Mouse (Mus musculus) kidney, embryonic 15.5 days (tissue): ENCODE data around the gene Tmem125. TPM values are rescaled to one million over a fixed set of nuclear protein-coding genes. Genes with fewer than 3 reads are reported as not detected.

ENCODE experiments used
- ATAC-seq: fragments of 200-750 bp; cut with Nextera tagmentation; replicated peaks from 2 replicates; pipeline ENCODE4 v1.8.0; 2017; ENCODE audit warnings: moderate TSS enrichment; ENCODE audit not compliant: low FRiP score
- H3K27ac ChIP-seq: fragments of 300-500 bp; sonication (generic); 2 replicates; pipeline ENCODE4 v1.5.1; 2015; ENCODE audit warnings: mild to moderate bottlenecking, inconsistent platforms
- H3K27me3 ChIP-seq: fragments of 300-500 bp; sonication (generic); 2 replicates; pipeline ENCODE4 v1.6.1; 2015; ENCODE audit warnings: inconsistent platforms
- H3K36me3 ChIP-seq: fragments of 300-500 bp; sonication (generic); 2 replicates; pipeline ENCODE4 v1.6.1; 2015; ENCODE audit warnings: inconsistent platforms
- H3K4me1 ChIP-seq: fragments of 300-500 bp; sonication (generic); 2 replicates; pipeline ENCODE4 v1.6.1; 2015; ENCODE audit warnings: inconsistent platforms
- H3K4me2 ChIP-seq: fragments of 300-500 bp; sonication (generic); 2 replicates; pipeline ENCODE4 v1.6.1; 2015; ENCODE audit warnings: moderate library complexity, mild to moderate bottlenecking, inconsistent platforms
- H3K4me3 ChIP-seq: fragments of 300-500 bp; sonication (generic); replicated peaks from 2 replicates; pipeline ENCODE4 v1.5.1; 2015; ENCODE audit warnings: mild to moderate bottlenecking, inconsistent platforms
- H3K9ac ChIP-seq: fragments of 300-500 bp; sonication (generic); 2 replicates; pipeline ENCODE4 v1.6.1; 2015; ENCODE audit warnings: mild to moderate bottlenecking, inconsistent platforms
- H3K9me3 ChIP-seq: fragments of 300-500 bp; sonication (generic); replicated peaks from 2 replicates; pipeline ENCODE4 v1.6.1; 2016; ENCODE audit warnings: inconsistent platforms
- WGBS: fragments of 180-500 bp; shearing (Covaris S2); methylation state at CpG from one replicate; pipeline ENCODE4 v1.1.7; 2015; ENCODE audit warnings: mixed read lengths; 5-methylcytosine and 5-hydroxymethylcytosine counted together
- polyA plus RNA-seq: library from polyadenylated mRNA; unstranded; fragments of >200 nt; fragmentation: Nextera tagmentation; extraction: Ambion mirVana; gene quantifications from 2 replicates; pipeline ENCODE4 v1.2.1, GENCODE M21; 2015

Gene Tmem125
- polyA plus RNA-seq: 5.6 and 6.7 TPM in 2 replicates

GRCm38 (mm10) chr4:118543592-118544260 is at the start of gene Tmem125:
Tmem125 (minus strand) TSS chr4:118544044.
- Histone ChIP-seq H3K9me3 (0 out of 2 replicates have a peak, but pooled peaks cover 4% of the 10 kb centered on the region), H3K27ac (peak within 1 kb of the TSS; percentile 85), H3K9ac (peak within 1 kb of the TSS; percentile 22; the same call in 1 of the 2 replicates), H3K36me3 (no peaks in the 10 kb centered on the region), H3K4me3 (peak within 1 kb of the TSS; percentile 43), H3K4me1 (peaks cover 14% of the 10 kb centered on the region), H3K27me3 (0 out of 2 replicates have a peak, but pooled peaks cover 4% of the 10 kb centered on the region), H3K4me2 (peak within 1 kb of the TSS; percentile 67)
- peak; percentile 90 for ATAC-seq
- WGBS: 2% methylated on average over 24 of the region's 24 CpGs

GRCm38 (mm10) chr4:118589733-118590130 is 45.9 kb upstream of the Tmem125 start:
- H3K27me3 ChIP-seq: 0 out of 2 replicates have a peak, but pooled peaks cover 2% of the 10 kb centered on the region
- no peak overlapping the region for H3K9ac ChIP-seq
- H3K9me3 ChIP-seq: no peaks in the 10 kb centered on the region
- H3K4me1 ChIP-seq: peaks cover 10% of the 10 kb centered on the region
- ATAC-seq: no peak
- H3K4me3 ChIP-seq: no peak overlapping the region
- no peak overlapping the region for H3K27ac ChIP-seq
- H3K36me3 ChIP-seq: no peaks in the 10 kb centered on the region
- WGBS: 8% methylated on average over 7 of the region's 7 CpGs
- no peak overlapping the region for H3K4me2 ChIP-seq

- Histone ChIP-seq H3K4me3 (no peak overlapping the region), H3K36me3 (no peaks in the 10 kb centered on the region), H3K27ac (no peak overlapping the region), H3K9me3 (0 out of 2 replicates have a peak, but pooled peaks cover 4% of the 10 kb centered on the region), H3K27me3 (0 out of 2 replicates have a peak, but pooled peaks cover 2% of the 10 kb centered on the region), H3K4me2 (no peak overlapping the region), H3K9ac (no peak overlapping the region), H3K4me1 (peaks cover 10% of the 10 kb centered on the region)
- ATAC-seq: no peak
- WGBS: 62% methylated on average over 12 of the region's 12 CpGs
Measured at GRCm38 (mm10) chr4:118589053-118589732, 45.3 kb upstream of the Tmem125 start.

DNA sequence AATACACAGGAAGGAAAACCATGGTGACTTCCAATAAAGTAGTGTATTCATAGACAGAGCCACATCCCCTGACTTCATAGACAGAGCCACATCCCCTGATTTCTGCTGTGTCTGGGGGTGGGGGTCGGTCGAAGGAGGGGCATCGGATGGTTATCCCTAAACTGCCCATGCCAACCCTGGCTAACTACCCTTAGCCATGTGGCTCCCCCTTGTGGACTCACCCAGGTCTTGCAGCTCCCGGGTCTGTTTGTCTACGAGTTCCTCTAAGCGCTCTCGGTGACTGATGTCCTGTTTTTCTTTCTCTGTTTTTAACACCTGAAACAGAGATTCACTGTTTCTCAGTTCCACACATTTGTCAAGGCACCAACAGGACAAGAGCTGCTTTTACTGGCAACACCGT is 38.8 kb upstream of the Tmem125 start:
- Histone ChIP-seq H3K27me3 (0 out of 2 replicates have a peak, but pooled peaks cover 3% of the 10 kb centered on the region), H3K4me1 (peaks cover 9% of the 10 kb centered on the region; the same call in 1 of the 2 replicates), H3K9ac (no peak overlapping the region), H3K27ac (no peak overlapping the region), H3K4me2 (no peak overlapping the region), H3K4me3 (no peak overlapping the region), H3K36me3 (no peaks in the 10 kb centered on the region), H3K9me3 (0 out of 2 replicates have a peak, but pooled peaks cover 4% of the 10 kb centered on the region)
- no peak for ATAC-seq
- 97% methylated on average over 8 of the region's 8 CpGs for WGBS

GRCm38 (mm10) chr4:118581508-118581907 is 37.7 kb upstream of the Tmem125 start:
- H3K9ac ChIP-seq: no peak overlapping the region
- peaks cover 5% of the 10 kb centered on the region; the same call in 1 of the 2 replicates for H3K4me1 ChIP-seq
- no peak for ATAC-seq
- H3K36me3 ChIP-seq: no peaks in the 10 kb centered on the region
- H3K4me2 ChIP-seq: no peak overlapping the region
- 0 out of 2 replicates have a peak, but pooled peaks cover 4% of the 10 kb centered on the region for H3K9me3 ChIP-seq
- H3K27me3 ChIP-seq: peaks cover 8% of the 10 kb centered on the region; the same call in 1 of the 2 replicates
- no peak overlapping the region for H3K4me3 ChIP-seq
- 38% methylated on average over 11 of the region's 11 CpGs for WGBS
- no peak overlapping the region for H3K27ac ChIP-seq

DNA sequence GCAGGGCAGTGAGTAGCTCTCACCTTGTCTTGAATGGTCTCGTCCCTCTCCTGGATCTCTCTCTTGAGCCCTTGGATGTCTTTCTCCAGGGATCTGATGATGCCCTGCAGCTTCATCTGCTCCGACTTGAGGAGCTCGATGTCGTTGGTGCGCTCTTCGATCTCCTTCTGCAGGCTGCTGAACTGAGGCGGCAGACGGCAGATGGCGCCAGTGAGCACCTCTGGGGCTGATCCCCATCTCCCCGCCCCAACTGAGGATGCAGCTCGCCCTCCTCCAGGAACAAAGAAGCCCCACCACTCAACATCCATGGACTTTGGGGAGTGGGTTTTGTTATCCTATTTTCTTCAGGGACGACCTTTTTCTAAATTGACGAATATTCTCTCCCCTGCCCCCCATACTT is 35.5 kb upstream of the Tmem125 start:
- H3K4me3 ChIP-seq: no peak overlapping the region
- H3K9ac ChIP-seq: no peak overlapping the region
- peaks cover 10% of the 10 kb centered on the region; the same call in 1 of the 2 replicates for H3K27me3 ChIP-seq
- no peaks in the 10 kb centered on the region for H3K36me3 ChIP-seq
- no peak overlapping the region for H3K4me2 ChIP-seq
- no peak for ATAC-seq
- 0 out of 2 replicates have a peak, but pooled peaks cover under 1% of the 10 kb centered on the region for H3K9me3 ChIP-seq
- H3K27ac ChIP-seq: no peak overlapping the region
- WGBS: 52% methylated on average over 13 of the region's 13 CpGs
- H3K4me1 ChIP-seq: peaks cover 5% of the 10 kb centered on the region; the same call in 1 of the 2 replicates

DNA sequence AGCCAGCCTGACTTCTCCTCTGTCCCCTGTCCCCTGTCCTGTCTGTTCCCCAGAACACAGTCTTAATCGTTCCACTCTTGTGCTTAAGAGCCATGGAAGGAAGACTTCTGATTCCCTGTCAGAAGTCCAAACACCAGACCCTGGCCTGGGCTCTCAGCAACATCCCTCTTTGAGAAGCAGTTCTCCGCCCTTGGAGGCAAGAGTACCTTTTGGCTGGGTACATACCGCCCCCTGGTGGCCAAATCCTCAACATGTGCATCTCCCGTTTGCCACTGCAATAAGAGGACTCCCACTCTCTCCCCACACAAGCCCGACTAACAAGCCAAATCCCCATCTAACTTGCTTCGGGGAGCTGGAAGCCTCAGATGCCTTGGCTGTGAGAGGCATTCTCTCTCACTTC is 32.3 kb upstream of the Tmem125 start:
- no peak overlapping the region for H3K9ac ChIP-seq
- 0 out of 2 replicates have a peak, but pooled peaks have one; percentile 22 for ATAC-seq
- no peak overlapping the region for H3K4me3 ChIP-seq
- no peaks in the 10 kb centered on the region for H3K36me3 ChIP-seq
- H3K4me1 ChIP-seq: no peaks in the 10 kb centered on the region
- peaks cover 17% of the 10 kb centered on the region; the same call in 1 of the 2 replicates for H3K27me3 ChIP-seq
- H3K27ac ChIP-seq: no peak overlapping the region
- WGBS: 12% methylated on average over 6 of the region's 6 CpGs
- H3K4me2 ChIP-seq: no peak overlapping the region
- no peaks in the 10 kb centered on the region for H3K9me3 ChIP-seq

- Histone ChIP-seq H3K4me2 (no peak overlapping the region), H3K36me3 (no peaks in the 10 kb centered on the region), H3K27ac (no peak overlapping the region), H3K9me3 (no peaks in the 10 kb centered on the region), H3K4me1 (no peaks in the 10 kb centered on the region), H3K4me3 (no peak overlapping the region), H3K27me3 (peaks cover 9% of the 10 kb centered on the region; the same call in 1 of the 2 replicates), H3K9ac (no peak overlapping the region)
- 83% methylated on average over 15 of the region's 15 CpGs for WGBS
- no peak for ATAC-seq
Measured at GRCm38 (mm10) chr4:118571441-118571840, 27.6 kb upstream of the Tmem125 start.

GRCm38 (mm10) chr4:118569320-118569719 is 25.5 kb upstream of the Tmem125 start:
- no peak overlapping the region for H3K4me2 ChIP-seq
- WGBS: 82% methylated on average over 23 of the region's 23 CpGs

GRCm38 (mm10) chr4:118568709-118569108 is 24.9 kb upstream of the Tmem125 start:
- Histone ChIP-seq H3K27ac (no peak overlapping the region), H3K4me3 (no peak overlapping the region), H3K27me3 (0 out of 2 replicates have a peak, but pooled peaks cover 6% of the 10 kb centered on the region), H3K9me3 (no peaks in the 10 kb centered on the region), H3K9ac (no peak overlapping the region), H3K4me2 (no peak overlapping the region), H3K36me3 (no peaks in the 10 kb centered on the region), H3K4me1 (no peaks in the 10 kb centered on the region)
- ATAC-seq: no peak
- 69% methylated on average over 10 of the region's 10 CpGs for WGBS

More at GRCm38 (mm10) chr4:118569320-118569719, 25.5 kb upstream of the Tmem125 start:
- Histone ChIP-seq H3K9me3 (no peaks in the 10 kb centered on the region), H3K36me3 (no peaks in the 10 kb centered on the region), H3K9ac (no peak overlapping the region), H3K27ac (no peak overlapping the region), H3K4me3 (no peak overlapping the region), H3K27me3 (peaks cover 7% of the 10 kb centered on the region; the same call in 1 of the 2 replicates), H3K4me1 (no peaks in the 10 kb centered on the region)
- no peak for ATAC-seq

DNA sequence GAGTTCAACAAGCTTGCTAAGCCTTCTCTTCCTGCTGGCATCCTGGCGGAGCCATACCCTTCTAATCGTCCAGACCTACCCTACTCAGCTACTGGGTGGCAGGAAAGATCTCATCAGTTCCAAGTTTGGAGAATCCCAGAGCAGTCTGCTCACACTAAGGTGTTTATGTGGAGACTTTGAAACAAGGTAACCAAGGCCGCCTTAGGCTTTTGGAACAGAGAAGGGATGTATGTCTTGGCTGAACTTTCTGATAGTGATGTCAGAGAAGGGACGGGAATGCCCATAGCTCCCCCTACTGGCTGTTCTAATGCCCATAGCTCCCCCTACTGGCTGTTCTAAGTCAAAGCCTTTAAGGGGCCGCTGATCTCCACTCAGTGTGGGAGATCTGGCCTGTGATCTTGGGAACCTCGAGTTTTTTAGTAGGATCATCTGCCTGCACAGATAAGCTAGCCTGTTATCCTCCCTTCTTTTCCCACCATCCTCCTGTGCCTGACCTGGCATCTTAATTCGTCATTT is 22.4 kb upstream of the Tmem125 start:
- H3K27ac ChIP-seq: no peak overlapping the region
- H3K27me3 ChIP-seq: no peaks in the 10 kb centered on the region
- H3K9ac ChIP-seq: no peak overlapping the region
- H3K4me3 ChIP-seq: no peak overlapping the region
- peak; percentile 46; the same call in 1 of the 2 replicates for ATAC-seq
- H3K9me3 ChIP-seq: no peaks in the 10 kb centered on the region
- no peaks in the 10 kb centered on the region for H3K4me1 ChIP-seq
- WGBS: 28% methylated on average over 7 of the region's 7 CpGs
- no peak overlapping the region for H3K4me2 ChIP-seq
- H3K36me3 ChIP-seq: no peaks in the 10 kb centered on the region

DNA sequence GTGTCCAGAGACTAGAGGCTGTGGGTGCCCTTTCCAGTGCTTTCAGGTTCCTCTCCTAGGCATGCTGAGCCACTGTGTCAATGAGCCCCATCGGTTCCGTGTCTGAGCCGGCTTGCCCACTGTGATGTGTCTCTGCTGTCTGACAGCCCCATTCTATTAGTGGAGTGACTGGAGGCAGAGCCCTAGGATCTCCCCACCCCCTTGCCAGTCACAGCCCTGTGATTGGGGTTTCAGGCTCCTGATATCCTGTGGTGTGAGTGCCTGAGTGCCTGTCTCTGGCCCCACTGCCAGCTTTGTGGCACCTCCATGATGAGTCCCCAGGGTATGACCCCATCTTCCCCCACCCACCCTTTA is 21.1 kb upstream of the Tmem125 start:
- WGBS: 76% methylated on average over 3 of the region's 3 CpGs
- no peak overlapping the region for H3K27ac ChIP-seq
- H3K4me2 ChIP-seq: no peak overlapping the region

More for the DNA sequence above, 21.1 kb upstream of the Tmem125 start:
- Histone ChIP-seq H3K27me3 (no peaks in the 10 kb centered on the region), H3K9ac (no peak overlapping the region), H3K36me3 (no peaks in the 10 kb centered on the region), H3K9me3 (no peaks in the 10 kb centered on the region), H3K4me1 (no peaks in the 10 kb centered on the region), H3K4me3 (no peak overlapping the region)
- ATAC-seq: no peak
